In the genomic region with DNA sequence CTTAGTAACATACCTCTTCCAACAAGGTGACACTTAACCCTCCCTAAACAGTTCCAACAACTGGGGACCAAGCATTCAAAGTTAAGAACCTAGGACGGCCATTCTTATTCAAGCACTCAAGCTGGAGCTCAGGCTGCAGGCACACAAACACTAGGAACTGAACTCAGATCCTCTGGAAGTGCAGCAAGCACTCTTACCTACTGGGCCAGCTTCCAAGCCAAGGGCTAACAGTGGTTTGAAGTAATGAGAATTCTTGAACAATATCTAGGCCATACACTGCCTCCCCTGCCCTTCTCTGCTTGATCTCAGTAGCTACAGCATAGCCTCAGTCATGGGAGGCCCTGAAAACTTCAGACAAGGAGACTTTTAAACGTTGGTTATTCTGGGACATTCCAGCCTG, we compare ENCODE assay signal across 23 mouse cellular contexts. TPM values are rescaled to one million over a fixed set of nuclear protein-coding genes. Genes with fewer than 3 reads are reported as not detected.
DNase-seq lines count a peak whose midpoint lies in the region; ATAC-seq lines count a peak whose summit lies in the region.
"Had no signal": no experiment of that assay in that cellular context is flagged by ENCODE, and none has a peak within 500 bp of the region (broad histone marks: within the 10 kb centered on the region; RNA-seq: fewer than 3 reads in every experiment).

No protein-coding gene starts in this region.

- H3K4me1 ChIP-seq in embryonic facial prominence, embryonic 14.5 days (ENCODE audit: control insufficient read depth, insufficient read depth, low read length): no peaks in the 10 kb centered on the region
- peaks cover 8% of the 10 kb centered on the region for H3K4me1 ChIP-seq in embryonic facial prominence, embryonic 10.5 days
- H3K4me1 ChIP-seq in lung, embryonic 16.5 days (replicated peaks; ENCODE audit: control insufficient read depth, insufficient read depth, low read length): peaks cover 5% of the 10 kb centered on the region; the same call in 1 of the 2 replicates
- 0 out of 2 replicates have a peak, but pooled peaks cover 2% of the 10 kb centered on the region for H3K4me1 ChIP-seq in brown adipose tissue, adult 24 weeks (ENCODE audit: control insufficient read depth, insufficient read depth, insufficient read length, low read length)
- H3K4me1 ChIP-seq: hindbrain, embryonic 13.5 days had no signal

- no peaks in the 10 kb centered on the region for H3K9me3 ChIP-seq in embryonic facial prominence, embryonic 14.5 days (ENCODE audit: control insufficient read depth, low read length)
- H3K9me3 ChIP-seq in embryonic facial prominence, embryonic 10.5 days: no peaks in the 10 kb centered on the region
- H3K9me3 ChIP-seq in lung, embryonic 16.5 days (ENCODE audit: control insufficient read depth, low read length): no peaks in the 10 kb centered on the region
- H3K9me3 ChIP-seq: embryonic facial prominence, embryonic 13.5 days; forebrain, embryonic 10.5 days; G1E; heart, embryonic 13.5 days; hindbrain, embryonic 13.5 days had no signal

- no peaks in the 10 kb centered on the region for H3K36me3 ChIP-seq in embryonic facial prominence, embryonic 14.5 days (ENCODE audit: control insufficient read depth, insufficient read depth, low read length)
- H3K36me3 ChIP-seq in embryonic facial prominence, embryonic 10.5 days (replicated peaks): no peaks in the 10 kb centered on the region
- H3K36me3 ChIP-seq in lung, embryonic 16.5 days (ENCODE audit: control insufficient read depth, insufficient read depth, low read length): no peaks in the 10 kb centered on the region
- H3K36me3 ChIP-seq: embryonic facial prominence, embryonic 13.5 days; forebrain, embryonic 10.5 days; G1E; heart, embryonic 13.5 days; hindbrain, embryonic 13.5 days had no signal

- 66% methylated on average over 2 of the region's 2 CpGs for WGBS in embryonic facial prominence, embryonic 14.5 days
- WGBS in embryonic facial prominence, embryonic 10.5 days: 74% methylated on average over 2 of the region's 2 CpGs
- 46% methylated on average over 2 of the region's 2 CpGs for WGBS in lung, embryonic 16.5 days

- no peaks in the 10 kb centered on the region for H3K27me3 ChIP-seq in embryonic facial prominence, embryonic 14.5 days (replicated peaks; ENCODE audit: control insufficient read depth, insufficient read depth, low read length)
- H3K27me3 ChIP-seq in embryonic facial prominence, embryonic 10.5 days (replicated peaks; ENCODE audit: low read depth, poor library complexity, severe bottlenecking): no peaks in the 10 kb centered on the region
- H3K27me3 ChIP-seq in lung, embryonic 16.5 days (ENCODE audit: control insufficient read depth, insufficient read depth, low read depth, low read length): no peaks in the 10 kb centered on the region
- H3K27me3 ChIP-seq: embryonic facial prominence, embryonic 13.5 days; heart, embryonic 13.5 days; hindbrain, embryonic 13.5 days had no signal

- no peak overlapping the region for H3K4me3 ChIP-seq in embryonic facial prominence, embryonic 14.5 days (ENCODE audit: low read depth, low read length)
- H3K4me3 ChIP-seq in embryonic facial prominence, embryonic 10.5 days: no peak overlapping the region
- no peak overlapping the region for H3K4me3 ChIP-seq in lung, embryonic 16.5 days (ENCODE audit: low read length)
- no peak overlapping the region for H3K4me3 ChIP-seq in brown adipose tissue, adult 24 weeks (ENCODE audit: insufficient read depth, low read depth, low read length)
- H3K4me3 ChIP-seq: embryonic facial prominence, embryonic 13.5 days; erythroblast, embryonic 14.5 days; forebrain, embryonic 10.5 days; gastrocnemius, adult 2 months; heart, embryonic 13.5 days; hindbrain, embryonic 13.5 days had no signal

- no peak for DNase-seq in embryonic facial prominence, embryonic 14.5 days (ENCODE audit: low spot score)
- DNase-seq in embryonic facial prominence, embryonic 10.5 days (ENCODE audit: low spot score): no peak
- no peak for DNase-seq in lung, postnatal 4 days
- no peak for DNase-seq in spleen, postnatal 4 days (ENCODE audit: low spot score in 2 of 2)
- no peak for DNase-seq in kidney, adult 9 months
- DNase-seq in right cerebral cortex, adult 18-20 months: no peak
- DNase-seq: adrenal gland, postnatal 36 days; cerebellum, adult 11-12 months; cerebellum, adult 9-10 months; cerebellum, postnatal 25 days; gastrocnemius, adult 2 months; gastrocnemius, postnatal 25 days had no signal

- no peak overlapping the region for H3K4me2 ChIP-seq in embryonic facial prominence, embryonic 14.5 days (ENCODE audit: low read depth, low read length)
- no peak overlapping the region for H3K4me2 ChIP-seq in lung, embryonic 16.5 days (ENCODE audit: low read depth, low read length)
- H3K4me2 ChIP-seq: embryonic facial prominence, embryonic 13.5 days; hindbrain, embryonic 13.5 days had no signal

- H3K27ac ChIP-seq in embryonic facial prominence, embryonic 14.5 days (replicated peaks; ENCODE audit: low read depth, low read length): 0 out of 2 replicates have a peak overlapping the region, but pooled peaks have one; percentile 3
- H3K27ac ChIP-seq in embryonic facial prominence, embryonic 10.5 days (replicated peaks): no peak overlapping the region
- H3K27ac ChIP-seq in lung, embryonic 16.5 days (ENCODE audit: low read length): no peak overlapping the region
- peak overlapping the region; percentile 5; the same call in 1 of the 2 replicates for H3K27ac ChIP-seq in brown adipose tissue, adult 24 weeks (replicated peaks; ENCODE audit: low read depth, low read length)
- H3K27ac ChIP-seq: embryonic facial prominence, embryonic 13.5 days; forebrain, embryonic 10.5 days; gastrocnemius, adult 2 months; heart, embryonic 13.5 days; hindbrain, embryonic 13.5 days; hindbrain, postnatal 0 days had no signal

- no peak overlapping the region for H3K9ac ChIP-seq in embryonic facial prominence, embryonic 14.5 days (ENCODE audit: low read depth, low read length)
- no peak overlapping the region for H3K9ac ChIP-seq in lung, embryonic 16.5 days (ENCODE audit: low read length)
- H3K9ac ChIP-seq: embryonic facial prominence, embryonic 13.5 days; heart, embryonic 13.5 days; hindbrain, embryonic 13.5 days had no signal

- no peak for ATAC-seq in embryonic facial prominence, embryonic 14.5 days (ENCODE audit: low read depth)
- 0 out of 2 replicates have a peak, but pooled peaks have one; percentile 38 for ATAC-seq in lung, embryonic 16.5 days (ENCODE audit: low read depth)
- ATAC-seq: forebrain, embryonic 14.5 days; hindbrain, postnatal 0 days; intestine, embryonic 16.5 days had no signal

RNA-seq across cellular contexts. Expression of gene Utrn, which starts 18.6 kb away (rescaled TPM):
- polyA plus RNA-seq in embryonic facial prominence, embryonic 14.5 days (2014; fragmentation: Nextera tagmentation; extraction: Ambion mirVana): 69.2 and 73.3 TPM in 2 replicates
- polyA plus RNA-seq in embryonic facial prominence, embryonic 10.5 days (2016; fragmentation: Nextera tagmentation; extraction: Ambion mirVana): 58.8 and 63.8 TPM in 2 replicates
- polyA plus RNA-seq in lung, embryonic 16.5 days (2015; fragmentation: Nextera tagmentation; extraction: Ambion mirVana): 75.8 and 81.7 TPM in 2 replicates
- 27.9 and 42.7 TPM in 2 replicates for polyA plus RNA-seq in brown adipose tissue, adult 24 weeks (2012; ENCODE audit: insufficient read depth, insufficient read length, missing spikeins)

Comparison
In these comparisons a context has a peak if more than half of its experiments do, and no peak if none do; other contexts are left out.
1. H3K27ac ChIP-seq: peak in embryonic facial prominence, embryonic 14.5 days (single experiment) and brown adipose tissue, adult 24 weeks (single experiment); none in embryonic facial prominence, embryonic 10.5 days (single experiment) and lung, embryonic 16.5 days (single experiment).